ENCODE assay signal across 26 mouse cellular contexts in genomic region chr3:64112707-64113106, GRCm38 (mm10). TPM values are rescaled to one million over a fixed set of nuclear protein-coding genes. Genes with fewer than 3 reads are reported as not detected.
DNase-seq lines count a peak whose midpoint lies in the region; ATAC-seq and TF ChIP-seq lines count a peak whose summit lies in the region.
"Had no signal": no experiment of that assay in that cellular context is flagged by ENCODE, and none has a peak within 500 bp of the region (broad histone marks: within the 10 kb centered on the region; RNA-seq: fewer than 3 reads in every experiment).

No protein-coding gene starts in this region.

- no peaks in the 10 kb centered on the region for H3K9me3 ChIP-seq in forebrain, embryonic 12.5 days
- no peaks in the 10 kb centered on the region for H3K9me3 ChIP-seq in forebrain, embryonic 10.5 days
- H3K9me3 ChIP-seq in hindbrain, postnatal 0 days (ENCODE audit: low read length), result no peaks in the 10 kb centered on the region
- H3K9me3 ChIP-seq in kidney, embryonic 15.5 days (replicated peaks), result no peaks in the 10 kb centered on the region
- H3K9me3 ChIP-seq: embryonic facial prominence, embryonic 10.5 days had no signal

- DNase-seq in forebrain, embryonic 10.5 days (ENCODE audit: extremely low spot score, low spot score), result no peak
- peak; percentile 12 for DNase-seq in retina, postnatal 1 day
- no peak for DNase-seq in retina, embryonic 14.5 days (ENCODE audit: low spot score)
- DNase-seq in hindbrain, postnatal 0 days (ENCODE audit: low spot score), result peak; percentile 44
- DNase-seq in right cerebral cortex, adult 2 months (ENCODE audit: low spot score in 2 of 2), result no peak
- DNase-seq: adrenal gland, postnatal 14 days; cerebellum, adult 8-10 months; gastrocnemius, postnatal 36 days; kidney, adult 9 months; layer of hippocampus, postnatal 36 days; lung, adult 18-20 months; thymus, adult 18-20 months had no signal

- H3K36me3 ChIP-seq in forebrain, embryonic 12.5 days (replicated peaks), result no peaks in the 10 kb centered on the region
- no peaks in the 10 kb centered on the region for H3K36me3 ChIP-seq in forebrain, embryonic 10.5 days (replicated peaks)
- H3K36me3 ChIP-seq in hindbrain, postnatal 0 days (ENCODE audit: insufficient read depth, low read length), result no peaks in the 10 kb centered on the region
- H3K36me3 ChIP-seq in kidney, embryonic 15.5 days, result no peaks in the 10 kb centered on the region
- H3K36me3 ChIP-seq: embryonic facial prominence, embryonic 10.5 days had no signal

- no peaks in the 10 kb centered on the region for H3K4me1 ChIP-seq in forebrain, embryonic 12.5 days
- H3K4me1 ChIP-seq in forebrain, embryonic 10.5 days, result no peaks in the 10 kb centered on the region; the same call in 1 of the 2 replicates
- no peaks in the 10 kb centered on the region for H3K4me1 ChIP-seq in hindbrain, postnatal 0 days (ENCODE audit: insufficient read depth, low read length)
- no peaks in the 10 kb centered on the region for H3K4me1 ChIP-seq in kidney, embryonic 15.5 days
- H3K4me1 ChIP-seq: embryonic facial prominence, embryonic 10.5 days had no signal

- H3K4me2 ChIP-seq in forebrain, embryonic 12.5 days, result no peak overlapping the region
- H3K4me2 ChIP-seq in hindbrain, postnatal 0 days (ENCODE audit: low read depth, low read length), result no peak overlapping the region
- H3K4me2 ChIP-seq in kidney, embryonic 15.5 days, result no peak overlapping the region
- H3K4me2 ChIP-seq: heart, embryonic 11.5 days had no signal

- H3K27me3 ChIP-seq in forebrain, embryonic 12.5 days, result no peaks in the 10 kb centered on the region
- H3K27me3 ChIP-seq in forebrain, embryonic 10.5 days (ENCODE audit: poor library complexity, severe bottlenecking), result no peaks in the 10 kb centered on the region
- H3K27me3 ChIP-seq in hindbrain, postnatal 0 days (ENCODE audit: insufficient read depth, low read length), result no peaks in the 10 kb centered on the region
- H3K27me3 ChIP-seq in kidney, embryonic 15.5 days, result no peaks in the 10 kb centered on the region

- WGBS in forebrain, embryonic 12.5 days, result 57% methylated on average over 1 of the region's 1 CpGs
- 85% methylated on average over 1 of the region's 1 CpGs for WGBS in forebrain, embryonic 10.5 days
- WGBS in hindbrain, postnatal 0 days, result 75% methylated on average over 1 of the region's 1 CpGs
- WGBS in kidney, embryonic 15.5 days, result 76% methylated on average over 1 of the region's 1 CpGs

- no peak overlapping the region for H3K27ac ChIP-seq in forebrain, embryonic 12.5 days
- H3K27ac ChIP-seq in forebrain, embryonic 10.5 days, result no peak overlapping the region
- H3K27ac ChIP-seq in hindbrain, postnatal 0 days, result no peak overlapping the region
- H3K27ac ChIP-seq in kidney, embryonic 15.5 days, result no peak overlapping the region
- H3K27ac ChIP-seq: embryonic facial prominence, embryonic 10.5 days had no signal

- H3K9ac ChIP-seq in forebrain, embryonic 12.5 days, result no peak overlapping the region
- H3K9ac ChIP-seq in hindbrain, postnatal 0 days (replicated peaks; ENCODE audit: low read length), result no peak overlapping the region
- no peak overlapping the region for H3K9ac ChIP-seq in kidney, embryonic 15.5 days

- ATAC-seq in forebrain, embryonic 12.5 days (ENCODE audit: low FRiP score), result peak; percentile 84
- ATAC-seq in hindbrain, postnatal 0 days, result peak; percentile 90
- ATAC-seq in kidney, embryonic 15.5 days (replicated peaks; ENCODE audit: low FRiP score), result no peak

- TF ChIP-seq CTCF in hindbrain, postnatal 0 days (IDR thresholded peaks at IDR 0.05; ENCODE audit: low read depth), result no peak

- no peak overlapping the region for H3K4me3 ChIP-seq in forebrain, embryonic 12.5 days (replicated peaks)
- no peak overlapping the region for H3K4me3 ChIP-seq in forebrain, embryonic 10.5 days
- no peak overlapping the region for H3K4me3 ChIP-seq in hindbrain, postnatal 0 days (ENCODE audit: low read length)
- no peak overlapping the region for H3K4me3 ChIP-seq in kidney, embryonic 15.5 days (replicated peaks)
- H3K4me3 ChIP-seq: embryonic facial prominence, embryonic 10.5 days had no signal

RNA-seq across cellular contexts. Expression of gene Vmn2r2, which starts 29.0 kb away (rescaled TPM):
- polyA plus RNA-seq in forebrain, embryonic 12.5 days (2016; fragmentation: Nextera tagmentation; extraction: Ambion mirVana), result 0.04 TPM in 1 of 2 replicates, not detected in the other
- not detected in 2 replicates for polyA plus RNA-seq in forebrain, embryonic 10.5 days (2016; fragmentation: Nextera tagmentation; extraction: Ambion mirVana)
- 0.10 TPM in 1 of 2 replicates, not detected in the other for total RNA-seq in hindbrain, postnatal 0 days (2014; rRNA removed)
- not detected in 2 replicates for polyA plus RNA-seq in hindbrain, postnatal 0 days (2015; fragmentation: Nextera tagmentation; extraction: Ambion mirVana)
- polyA plus RNA-seq in kidney, embryonic 15.5 days (2015; fragmentation: Nextera tagmentation; extraction: Ambion mirVana), result not detected in 2 replicates
- total RNA-seq: adrenal gland, postnatal 14 days; gastrocnemius, postnatal 36 days; heart, postnatal 14 days; layer of hippocampus, postnatal 36 days; left cerebral cortex, postnatal 36 days; liver, adult 2 months; megakaryocyte-erythroid progenitor cell, adult 5-6 weeks had no signal
- polyA plus RNA-seq: C2C12; heart, embryonic 11.5 days; intestine, embryonic 14.5 days; large intestine, adult 2 months; liver, adult 2 months; neural tube, embryonic 11.5 days; small intestine, adult 2 months; urinary bladder, adult 2 months had no signal

RNA-seq across cellular contexts. Expression of gene Vmn2r1, which starts 31.4 kb away (rescaled TPM):
- 0.10 and 0.15 TPM in 2 replicates for polyA plus RNA-seq in forebrain, embryonic 12.5 days (2016; fragmentation: Nextera tagmentation; extraction: Ambion mirVana)
- 0.02 and 0.09 TPM in 2 replicates for polyA plus RNA-seq in forebrain, embryonic 10.5 days (2016; fragmentation: Nextera tagmentation; extraction: Ambion mirVana)
- 0.43 and 0.63 TPM in 2 replicates for total RNA-seq in hindbrain, postnatal 0 days (2014; rRNA removed)
- 0.11 and 0.16 TPM in 2 replicates for polyA plus RNA-seq in hindbrain, postnatal 0 days (2015; fragmentation: Nextera tagmentation; extraction: Ambion mirVana)
- 0.03 TPM in 2 replicates for polyA plus RNA-seq in kidney, embryonic 15.5 days (2015; fragmentation: Nextera tagmentation; extraction: Ambion mirVana)
- total RNA-seq: megakaryocyte-erythroid progenitor cell, adult 5-6 weeks had no signal
- polyA plus RNA-seq: C2C12; large intestine, adult 2 months; liver, adult 2 months; small intestine, adult 2 months had no signal

Comparison
In these comparisons a context has a peak if more than half of its experiments do, and no peak if none do; other contexts are left out.
1. DNase-seq: peak in retina, postnatal 1 day (single experiment) and hindbrain, postnatal 0 days (single experiment); none in forebrain, embryonic 10.5 days (single experiment), retina, embryonic 14.5 days (single experiment) and right cerebral cortex, adult 2 months (0 of 2).